Mouse (Mus musculus) embryonic fibroblast, embryonic 13.5 days (primary cell): ENCODE data around the gene Rps13.

Experiments used
- CTCF ChIP-seq: IDR thresholded peaks from 2 replicates; pipeline ENCODE4 v1.5.1; 2011; ENCODE audit warnings: mild to moderate bottlenecking, control low read depth, low read length, moderate library complexity, borderline replicate concordance; ENCODE audit not compliant: insufficient read depth
- POLR2A ChIP-seq: IDR thresholded peaks from 2 replicates; pipeline ENCODE4 v1.6.1; 2011; ENCODE audit warnings: low read depth, mild to moderate bottlenecking, control low read depth, low read length, moderate library complexity

DNA sequence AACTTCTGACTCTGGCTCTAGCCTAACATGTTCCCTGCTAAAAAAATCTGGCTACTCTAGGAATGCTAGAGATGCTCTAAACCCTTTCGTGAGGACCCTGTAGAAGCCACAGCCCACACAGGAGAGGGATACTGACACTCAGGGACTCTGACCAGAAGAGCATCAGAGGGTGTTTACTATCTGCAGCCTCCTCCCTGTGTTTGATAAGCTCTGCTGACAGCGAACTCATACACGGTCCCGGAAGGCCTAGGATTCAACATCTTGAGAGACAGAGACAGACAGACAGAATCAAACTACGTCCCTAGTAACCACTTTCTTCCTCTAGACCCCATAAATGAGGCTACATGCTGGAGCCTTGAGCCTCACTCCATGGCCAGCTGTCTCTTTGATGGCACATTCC lies 46.0 kb downstream of the Rps13 start:
- TF ChIP-seq CTCF = no peak
- no peak for TF ChIP-seq POLR2A
